Mouse (Mus musculus) hindbrain, embryonic 15.5 days (tissue): ENCODE data around the gene Gm10272. TPM values are rescaled to one million over a fixed set of nuclear protein-coding genes. Genes with fewer than 3 reads are reported as not detected.

ENCODE experiments used
- ATAC-seq: fragments of 200-750 bp; cut with Nextera tagmentation; 2 replicates; pipeline ENCODE4 v1.8.0; 2017; ENCODE audit warnings: low read depth, moderate number of reproducible peaks, moderate TSS enrichment; ENCODE audit not compliant: low FRiP score
- H3K27ac ChIP-seq: fragments of 300-500 bp; sonication (generic); replicated peaks from 2 replicates; pipeline ENCODE4 v1.5.1; 2015; ENCODE audit warnings: mild to moderate bottlenecking, inconsistent platforms
- H3K27me3 ChIP-seq: fragments of 300-500 bp; sonication (generic); 2 replicates; pipeline ENCODE4 v1.6.1; 2015; ENCODE audit warnings: control low read depth, inconsistent platforms
- H3K36me3 ChIP-seq: fragments of 300-500 bp; sonication (generic); 2 replicates; pipeline ENCODE4 v1.6.1; 2015; ENCODE audit warnings: control low read depth, inconsistent platforms
- H3K4me1 ChIP-seq: fragments of 300-500 bp; sonication (generic); replicated peaks from 2 replicates; pipeline ENCODE4 v1.6.1; 2015; ENCODE audit warnings: control low read depth, inconsistent platforms
- H3K4me2 ChIP-seq: fragments of 300-500 bp; sonication (generic); 2 replicates; pipeline ENCODE4 v1.6.1; 2015; ENCODE audit warnings: moderate library complexity, mild to moderate bottlenecking, inconsistent platforms
- H3K4me3 ChIP-seq: fragments of 300-500 bp; sonication (generic); 2 replicates; pipeline ENCODE4 v1.5.1; 2015; ENCODE audit warnings: mild to moderate bottlenecking, inconsistent platforms
- H3K9ac ChIP-seq: fragments of 300-500 bp; sonication (generic); 2 replicates; pipeline ENCODE4 v1.6.1; 2015; ENCODE audit warnings: inconsistent platforms
- H3K9me3 ChIP-seq: fragments of 300-500 bp; sonication (generic); 2 replicates; pipeline ENCODE4 v1.6.1; 2016; ENCODE audit warnings: control low read depth, inconsistent platforms
- WGBS: fragments of 180-500 bp; shearing (Covaris S2); methylation state at CpG from one replicate; pipeline ENCODE4 v1.1.7; 2015; 5-methylcytosine and 5-hydroxymethylcytosine counted together
- polyA plus RNA-seq: library from polyadenylated mRNA; unstranded; fragments of >200 nt; fragmentation: Nextera tagmentation; extraction: Ambion mirVana; gene quantifications from 2 replicates; pipeline ENCODE4 v1.2.1, GENCODE M21; 2015

The Gm10272 gene
- polyA plus RNA-seq: not detected in 2 replicates

DNA sequence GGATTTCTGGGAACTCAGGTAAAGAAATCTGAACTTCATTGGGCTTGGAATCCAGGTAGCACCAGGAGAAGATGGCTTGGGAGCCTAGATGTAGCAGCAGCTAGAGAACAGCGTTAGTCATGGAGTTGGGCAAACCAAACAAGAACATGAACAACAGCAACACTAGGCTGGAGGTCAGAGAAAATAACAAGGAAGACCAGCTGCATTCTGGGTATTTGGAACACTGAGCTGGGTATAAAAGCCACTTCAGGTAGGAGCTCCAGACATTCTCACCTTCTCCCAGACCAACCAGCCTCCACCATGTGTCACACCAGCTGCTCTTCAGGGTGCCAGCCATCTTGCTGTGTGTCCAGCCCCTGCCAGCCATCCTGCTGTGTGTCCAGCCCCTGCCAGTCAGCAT is at the start of gene Gm10272:
Gm10272 (plus strand) TSS at position 301 of the 400 bp plus-strand sequence.
- H3K9me3 ChIP-seq: no peaks in the 10 kb centered on the region
- H3K36me3 ChIP-seq: no peaks in the 10 kb centered on the region
- no peak within 1 kb of the TSS for H3K9ac ChIP-seq
- H3K4me3 ChIP-seq: no peak within 1 kb of the TSS
- no peak within 1 kb of the TSS for H3K27ac ChIP-seq
- no peaks in the 10 kb centered on the region for H3K27me3 ChIP-seq
- H3K4me1 ChIP-seq: no peaks in the 10 kb centered on the region
- ATAC-seq: no peak
- H3K4me2 ChIP-seq: no peak within 1 kb of the TSS
- WGBS: 94% methylated on average over 1 of the region's 1 CpGs

DNA sequence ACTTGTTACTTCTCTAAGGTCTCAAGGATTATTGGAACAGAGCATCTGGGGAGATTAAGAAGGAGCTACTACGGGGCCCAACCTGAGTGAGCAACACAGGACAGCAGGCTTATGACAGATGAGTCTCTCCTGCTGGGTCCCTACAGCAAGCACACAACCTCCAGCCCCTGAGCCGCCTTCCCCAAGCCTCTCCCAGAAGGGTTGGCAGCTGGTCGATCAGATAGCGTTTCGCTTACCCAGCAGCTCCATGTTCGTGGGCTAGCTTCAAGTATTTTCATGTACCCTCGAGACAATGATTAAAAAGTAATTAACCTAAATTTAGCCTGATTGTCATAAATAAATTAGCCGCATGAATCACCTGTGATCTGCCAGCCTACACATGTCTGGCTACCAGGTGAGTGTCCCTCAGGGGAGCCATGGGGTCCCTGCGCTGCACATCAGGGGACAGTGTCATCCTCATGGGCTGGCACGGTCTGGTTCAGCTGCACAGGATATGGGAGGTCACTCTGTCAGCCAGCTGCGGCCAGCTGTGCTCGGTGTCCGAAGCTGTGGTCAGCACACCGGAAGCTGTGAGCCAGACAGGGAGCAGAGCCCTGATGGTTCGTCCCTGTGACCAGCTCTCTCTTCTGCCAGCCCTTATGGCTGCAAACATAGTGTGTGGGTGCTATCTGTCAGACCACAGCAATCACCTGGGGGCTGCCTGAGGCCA is 48.0 kb upstream of the Gm10272 start:
- no peak overlapping the region for H3K9ac ChIP-seq
- no peak overlapping the region for H3K4me3 ChIP-seq
- no peaks in the 10 kb centered on the region for H3K27me3 ChIP-seq
- ATAC-seq: no peak
- 0 out of 2 replicates have a peak, but pooled peaks cover 2% of the 10 kb centered on the region for H3K4me1 ChIP-seq
- WGBS: 61% methylated on average over 15 of the region's 15 CpGs
- H3K4me2 ChIP-seq: no peak overlapping the region
- no peak overlapping the region for H3K27ac ChIP-seq
- no peaks in the 10 kb centered on the region for H3K36me3 ChIP-seq
- H3K9me3 ChIP-seq: no peaks in the 10 kb centered on the region

DNA sequence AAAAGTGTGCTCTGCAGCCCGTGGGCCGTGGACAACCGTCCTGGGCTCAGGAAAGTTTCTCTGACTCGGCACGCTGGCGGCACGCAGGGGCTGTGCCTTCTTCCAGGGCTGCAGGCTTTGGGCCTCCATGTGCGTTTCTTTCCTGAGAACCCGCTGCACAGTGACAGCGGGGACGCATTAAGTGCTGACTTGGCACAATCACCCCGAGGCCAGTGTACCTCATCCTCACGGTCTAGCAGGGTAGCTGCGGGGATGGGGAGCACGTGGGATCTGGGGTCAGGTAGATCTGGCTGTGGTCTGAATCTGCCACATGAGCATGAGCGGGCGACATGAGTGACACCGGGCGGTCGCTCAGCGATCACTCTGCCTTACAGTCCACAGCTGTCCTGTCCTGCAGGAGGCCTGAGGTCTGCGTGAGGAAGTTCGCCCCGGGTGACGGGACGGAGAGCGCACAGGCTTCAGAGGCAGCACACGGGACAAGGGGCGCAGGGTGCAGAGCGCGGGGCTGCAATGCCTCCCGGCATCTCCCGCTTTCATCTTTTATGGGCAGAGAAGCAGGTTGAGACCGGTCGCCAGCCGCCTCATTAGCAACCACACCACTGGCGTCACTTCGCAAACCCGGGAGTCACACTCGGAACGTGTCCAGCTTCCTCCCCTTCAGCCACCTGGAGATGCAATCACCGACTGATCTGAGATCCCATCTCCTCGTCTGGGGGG is 42.3 kb upstream of the Gm10272 start:
- H3K9ac ChIP-seq: no peak overlapping the region
- H3K36me3 ChIP-seq: no peaks in the 10 kb centered on the region
- H3K27me3 ChIP-seq: no peaks in the 10 kb centered on the region
- H3K4me1 ChIP-seq: no peaks in the 10 kb centered on the region
- H3K9me3 ChIP-seq: no peaks in the 10 kb centered on the region
- no peak overlapping the region for H3K27ac ChIP-seq
- H3K4me3 ChIP-seq: no peak overlapping the region
- ATAC-seq: peak; percentile 49; the same call in 1 of the 2 replicates
- peak overlapping the region; percentile 27 for H3K4me2 ChIP-seq
- WGBS: 57% methylated on average over 43 of the region's 43 CpGs

DNA sequence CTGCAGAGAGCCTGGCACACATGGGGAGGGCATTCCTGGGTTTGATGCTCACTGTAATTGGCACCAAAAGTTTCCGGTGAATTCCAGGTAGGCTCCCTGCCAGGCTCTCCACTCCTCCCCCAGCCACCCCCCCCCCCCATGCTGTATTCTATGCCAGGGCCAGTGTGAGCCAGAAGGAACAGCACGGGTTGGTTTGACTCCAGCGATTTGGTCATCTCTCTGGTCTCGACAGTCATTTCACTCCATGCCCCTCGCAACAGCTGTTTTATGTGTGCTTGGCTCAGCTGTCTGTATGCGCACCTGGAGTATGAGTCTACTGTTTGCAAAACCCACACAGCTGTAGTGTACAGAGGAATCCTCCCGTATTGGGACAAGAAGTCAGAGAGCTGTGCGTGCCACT is 40.1 kb upstream of the Gm10272 start:
- no peak overlapping the region for H3K27ac ChIP-seq
- no peak for ATAC-seq
- 67% methylated on average over 8 of the region's 8 CpGs for WGBS
- H3K4me1 ChIP-seq: no peaks in the 10 kb centered on the region
- no peaks in the 10 kb centered on the region for H3K9me3 ChIP-seq
- H3K4me2 ChIP-seq: no peak overlapping the region
- no peak overlapping the region for H3K4me3 ChIP-seq
- H3K36me3 ChIP-seq: no peaks in the 10 kb centered on the region
- H3K9ac ChIP-seq: no peak overlapping the region
- H3K27me3 ChIP-seq: no peaks in the 10 kb centered on the region

DNA sequence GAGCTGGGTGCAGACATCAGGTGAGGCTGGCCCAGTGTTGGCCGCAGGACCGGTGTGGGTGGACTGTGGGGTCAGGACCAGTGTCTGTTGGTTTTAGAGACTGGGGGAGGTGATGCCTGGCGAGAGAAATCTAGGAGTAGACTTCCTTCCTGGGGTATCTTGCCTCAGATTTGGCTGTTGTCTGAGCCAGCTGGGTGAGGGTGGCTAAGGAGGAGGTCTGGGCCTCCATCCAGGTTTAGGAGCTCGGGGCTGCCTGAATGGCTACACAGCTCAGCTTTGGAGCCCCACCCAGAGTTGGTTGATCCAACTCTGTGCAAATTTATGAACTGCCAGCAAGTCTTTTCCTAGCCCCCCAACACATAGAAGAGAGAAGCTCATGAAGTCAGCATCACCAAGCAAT is 39.0 kb upstream of the Gm10272 start:
- Histone ChIP-seq H3K9me3 (no peaks in the 10 kb centered on the region), H3K27me3 (no peaks in the 10 kb centered on the region), H3K4me2 (no peak overlapping the region), H3K9ac (no peak overlapping the region), H3K4me1 (no peaks in the 10 kb centered on the region), H3K4me3 (no peak overlapping the region), H3K27ac (no peak overlapping the region), H3K36me3 (no peaks in the 10 kb centered on the region)
- ATAC-seq: no peak
- 82% methylated on average over 4 of the region's 4 CpGs for WGBS

DNA sequence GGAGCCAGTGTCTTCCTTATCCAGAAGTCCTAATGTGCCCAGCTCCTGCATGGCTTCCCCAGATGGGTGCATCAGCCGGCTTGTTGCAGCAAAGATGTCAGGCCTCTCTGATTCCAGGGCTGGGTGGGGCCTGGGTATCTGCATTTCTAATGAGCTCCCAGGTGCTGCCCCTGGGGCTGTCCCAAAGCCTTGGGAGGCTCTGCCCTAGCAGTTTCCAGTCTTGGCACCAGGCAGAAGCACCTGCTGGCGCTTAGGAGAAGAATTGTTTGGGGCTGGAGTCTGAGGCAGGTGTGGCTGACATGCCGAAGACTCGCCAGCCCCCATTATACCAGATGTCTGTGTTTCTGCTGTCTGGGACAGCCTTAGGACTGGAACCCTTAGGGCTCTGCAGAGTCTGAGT is 35.7 kb upstream of the Gm10272 start:
- 73% methylated on average over 4 of the region's 4 CpGs for WGBS
- Histone ChIP-seq H3K9ac (no peak overlapping the region), H3K27me3 (0 out of 2 replicates have a peak, but pooled peaks cover 3% of the 10 kb centered on the region), H3K4me3 (no peak overlapping the region), H3K4me1 (no peaks in the 10 kb centered on the region), H3K27ac (no peak overlapping the region), H3K4me2 (no peak overlapping the region), H3K36me3 (no peaks in the 10 kb centered on the region), H3K9me3 (no peaks in the 10 kb centered on the region)
- ATAC-seq: no peak

DNA sequence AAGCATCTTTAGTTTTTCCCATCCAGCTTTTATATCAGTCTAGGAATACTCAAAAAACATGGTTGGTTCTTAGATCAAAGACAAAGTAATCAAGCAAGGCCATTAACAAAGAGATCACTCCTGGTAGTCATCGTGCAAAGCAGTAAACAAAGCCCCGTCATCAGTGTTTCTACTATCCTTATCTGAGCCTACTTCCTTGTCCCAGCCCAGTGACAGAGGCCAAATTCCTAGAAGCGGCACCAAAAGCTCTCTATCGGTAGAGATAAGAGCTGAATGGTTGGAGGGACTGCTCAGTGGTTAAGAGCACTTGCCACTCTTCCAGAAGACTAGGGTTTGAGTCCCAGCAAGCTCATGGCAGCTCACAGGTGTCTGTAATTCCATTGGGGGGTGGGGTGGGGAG is 34.9 kb upstream of the Gm10272 start:
- whole genome bisulfite sequencing: 87% methylated on average over 4 of the region's 4 CpGs
- Histone ChIP-seq H3K4me3 (no peak overlapping the region), H3K27ac (no peak overlapping the region), H3K9ac (no peak overlapping the region), H3K9me3 (no peaks in the 10 kb centered on the region), H3K27me3 (peaks cover 11% of the 10 kb centered on the region; the same call in 1 of the 2 replicates), H3K36me3 (no peaks in the 10 kb centered on the region), H3K4me2 (no peak overlapping the region), H3K4me1 (no peaks in the 10 kb centered on the region)
- ATAC-seq: no peak

DNA sequence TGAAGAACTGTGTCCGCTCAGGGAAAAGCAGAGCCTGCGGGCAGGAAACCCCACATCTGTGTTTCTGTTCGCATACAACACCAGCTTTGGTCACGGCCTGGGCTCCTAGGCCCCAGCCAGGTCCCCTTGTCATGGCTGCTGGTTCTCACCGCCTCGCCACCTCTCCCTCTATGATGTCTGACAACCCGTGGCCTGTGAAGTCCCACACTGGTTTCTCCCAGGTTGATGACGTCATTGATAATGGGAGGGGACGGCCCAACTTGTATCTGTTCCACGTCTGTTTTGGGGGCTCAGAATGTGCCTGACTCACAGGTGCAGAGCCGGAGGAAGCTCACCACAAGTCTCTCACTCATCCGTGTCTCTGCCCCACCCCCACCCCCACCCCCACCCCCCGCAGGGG is 32.7 kb upstream of the Gm10272 start:
- H3K27ac ChIP-seq: no peak overlapping the region
- peaks cover 32% of the 10 kb centered on the region for H3K27me3 ChIP-seq
- peaks cover 11% of the 10 kb centered on the region for H3K4me1 ChIP-seq
- no peak for ATAC-seq
- H3K36me3 ChIP-seq: no peaks in the 10 kb centered on the region
- WGBS: 66% methylated on average over 13 of the region's 13 CpGs
- no peak overlapping the region for H3K4me3 ChIP-seq
- no peak overlapping the region for H3K4me2 ChIP-seq
- H3K9ac ChIP-seq: no peak overlapping the region
- H3K9me3 ChIP-seq: no peaks in the 10 kb centered on the region

DNA sequence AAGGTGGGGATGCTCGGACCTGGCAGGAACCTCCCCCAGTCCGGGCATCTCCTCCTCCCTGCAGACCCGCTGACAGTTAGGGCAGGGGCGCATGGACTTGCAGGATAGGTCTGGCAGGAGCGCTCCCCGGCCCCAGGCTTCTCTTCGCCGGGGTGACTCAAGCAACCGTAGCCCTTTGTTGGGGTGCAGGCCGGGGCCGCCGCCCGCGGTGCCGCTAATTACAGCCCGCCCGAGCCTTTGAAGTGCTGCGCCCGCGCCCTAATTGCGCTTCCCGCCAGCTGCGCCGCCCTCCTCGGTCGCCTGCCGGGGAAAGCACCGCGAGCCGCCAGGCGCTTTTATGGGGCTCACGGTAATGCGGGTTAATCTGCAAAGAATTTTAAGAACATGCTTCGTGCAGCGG is 28.9 kb upstream of the Gm10272 start:
- Histone ChIP-seq H3K9ac (peak overlapping the region; percentile 21; the same call in 1 of the 2 replicates), H3K36me3 (no peaks in the 10 kb centered on the region), H3K4me1 (peaks cover 11% of the 10 kb centered on the region), H3K4me3 (peak overlapping the region; percentile 32), H3K4me2 (peak overlapping the region; percentile 77), H3K9me3 (no peaks in the 10 kb centered on the region), H3K27ac (no peak overlapping the region), H3K27me3 (peaks cover 40% of the 10 kb centered on the region)
- no peak for ATAC-seq
- WGBS: 1% methylated on average over 35 of the region's 35 CpGs

DNA sequence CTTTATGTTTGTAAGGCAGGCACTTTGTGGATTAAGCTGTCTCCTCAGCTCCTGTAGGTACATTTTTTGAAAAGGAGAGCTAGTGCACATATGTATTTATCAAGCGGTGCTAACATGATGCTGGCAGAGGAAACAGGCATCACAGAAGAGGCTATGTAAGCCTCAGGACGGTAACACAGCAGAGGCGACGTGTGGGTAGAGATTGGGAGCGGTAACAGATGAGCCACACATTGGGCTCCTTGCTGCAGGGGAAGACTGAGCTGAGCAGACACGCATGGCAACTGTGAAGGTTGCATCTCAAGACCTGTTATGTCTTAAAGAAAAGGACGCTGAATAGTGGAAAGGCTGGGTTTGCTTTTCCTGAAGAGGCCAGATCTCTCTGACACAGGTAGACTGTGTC is 23.4 kb upstream of the Gm10272 start:
- Histone ChIP-seq H3K27me3 (peaks cover 38% of the 10 kb centered on the region), H3K27ac (no peak overlapping the region), H3K4me2 (no peak overlapping the region), H3K4me3 (no peak overlapping the region), H3K9ac (no peak overlapping the region), H3K36me3 (no peaks in the 10 kb centered on the region), H3K9me3 (no peaks in the 10 kb centered on the region), H3K4me1 (peaks cover 16% of the 10 kb centered on the region)
- WGBS: 76% methylated on average over 7 of the region's 7 CpGs
- no peak for ATAC-seq

DNA sequence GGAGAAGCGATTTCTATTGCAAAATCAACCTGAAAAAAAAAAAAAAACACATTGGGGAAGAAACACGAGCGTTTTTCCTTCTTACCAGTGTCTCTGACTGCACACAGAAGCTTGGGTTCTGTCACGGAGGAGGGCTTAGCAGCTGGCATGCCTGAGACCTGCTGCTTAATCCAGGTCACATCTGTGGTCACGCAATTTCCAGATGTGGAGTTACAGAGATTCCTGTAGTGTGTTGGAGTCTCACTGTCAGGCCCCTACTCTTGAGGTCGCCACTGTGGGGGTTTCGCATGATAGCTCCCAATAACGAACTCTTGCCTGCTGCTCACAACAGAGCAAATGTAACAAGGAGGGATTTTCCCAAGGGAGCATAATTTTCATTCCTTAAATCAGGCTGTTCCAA is 22.2 kb upstream of the Gm10272 start:
- no peak overlapping the region for H3K27ac ChIP-seq
- H3K4me1 ChIP-seq: peaks cover 15% of the 10 kb centered on the region; the same call in 1 of the 2 replicates
- 37% methylated on average over 8 of the region's 8 CpGs for WGBS
- ATAC-seq: no peak
- no peak overlapping the region for H3K9ac ChIP-seq
- peaks cover 28% of the 10 kb centered on the region for H3K27me3 ChIP-seq
- H3K4me2 ChIP-seq: no peak overlapping the region
- no peak overlapping the region for H3K4me3 ChIP-seq
- H3K36me3 ChIP-seq: no peaks in the 10 kb centered on the region
- no peaks in the 10 kb centered on the region for H3K9me3 ChIP-seq

DNA sequence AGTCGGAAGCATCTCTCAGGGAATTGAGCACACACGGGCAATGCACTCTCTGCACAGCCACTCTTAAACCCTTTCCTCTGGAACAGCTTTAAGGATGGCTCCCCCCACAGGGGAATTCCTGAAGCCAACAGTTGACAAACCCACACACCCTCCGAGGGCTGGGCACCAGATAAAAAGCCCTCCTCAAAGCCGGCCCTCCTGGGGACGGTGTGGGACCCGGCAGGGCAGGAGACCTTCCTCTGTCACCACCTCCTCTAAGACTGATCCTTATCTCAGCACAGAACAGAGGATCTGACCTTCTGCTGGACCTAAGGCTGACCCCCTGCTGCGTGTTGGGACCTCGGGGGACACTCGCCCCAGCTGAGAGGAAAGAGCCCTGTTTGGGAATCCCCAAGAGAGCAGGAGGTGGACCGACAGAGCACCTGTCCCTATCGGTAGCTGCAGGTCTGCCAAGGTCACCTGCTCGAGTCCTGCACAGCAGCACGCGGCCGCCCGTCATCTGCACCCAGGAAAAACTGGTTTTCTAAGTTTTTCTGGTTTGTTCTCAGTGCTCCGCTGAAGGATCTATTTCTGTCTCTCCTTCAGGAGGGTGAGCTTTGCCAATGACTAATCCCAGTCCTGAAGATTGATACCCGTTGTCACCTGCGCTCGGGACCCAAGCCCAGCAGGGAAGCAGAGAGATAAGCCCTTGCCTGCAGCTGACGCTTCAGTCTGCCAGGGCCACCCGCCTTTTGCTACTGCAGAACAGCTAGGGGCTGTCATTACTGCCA is 20.3 kb upstream of the Gm10272 start, which contains the start of gene Tspear:
Tspear (plus strand) TSS at position 675 of the 770 bp plus-strand sequence.
- no peak for ATAC-seq
- Histone ChIP-seq H3K9ac (no peak within 1 kb of the TSS), H3K27ac (no peak within 1 kb of the TSS), H3K4me3 (no peak within 1 kb of the TSS), H3K27me3 (peaks cover 24% of the 10 kb centered on the region), H3K36me3 (no peaks in the 10 kb centered on the region), H3K4me1 (peaks cover 15% of the 10 kb centered on the region; the same call in 1 of the 2 replicates), H3K9me3 (no peaks in the 10 kb centered on the region), H3K4me2 (no peak within 1 kb of the TSS)
- WGBS: 7% methylated on average over 22 of the region's 22 CpGs
